Mouse (Mus musculus) embryonic stem cell, embryonic (primary cell): Measurements from ENCODE around the gene Muc20.

Experiments used
- CTCF ChIA-PET, 4 experiments: fragments of 300-600 bp in 2 of 4; fragments of 350-600 bp in 2 of 4; sonication (Branson Sonifier 250); formaldehyde crosslinking; loops; one replicate each; lab custom pipeline; 2022; ENCODE audit warnings: inconsistent platforms in 2 of 4; lab: Charles Lee
- POLR2A ChIA-PET, 4 experiments: fragments of 300-600 bp in 2 of 4; fragments of 350-600 bp in 2 of 4; sonication (Branson Sonifier 250); formaldehyde crosslinking; loops; one replicate each; lab custom pipeline; 2022; ENCODE audit warnings: antibody characterized with exemption in 4 of 4, inconsistent platforms in 1 of 4; lab: Charles Lee

Muc20 gene

DNA sequence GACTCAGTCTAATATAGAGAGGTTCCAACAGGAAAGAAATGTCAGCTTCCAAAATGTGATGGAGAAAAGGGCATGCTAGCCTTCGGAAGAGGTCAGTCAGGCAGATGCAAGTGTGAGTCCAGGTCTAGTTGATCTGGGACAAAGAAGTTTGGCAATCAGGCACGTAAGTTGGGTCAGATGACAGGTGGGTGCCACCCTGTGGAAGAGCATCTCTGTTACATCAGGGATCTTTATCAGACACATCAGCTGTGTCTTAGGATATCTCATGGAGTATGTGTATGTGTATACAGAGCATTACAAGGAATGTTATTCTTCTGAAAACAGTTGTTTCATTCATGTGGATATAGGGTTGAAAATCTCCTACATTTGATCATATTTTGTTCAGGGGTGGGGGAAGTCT, 32.7 kb downstream of the Muc20 start:
- POLR2A ChIA-PET = interaction anchor here in 3 of 4 experiments (1.2 to 1.9 kb wide), 3 partner anchors 24 to 292 kb away, joined by 3 to 10 read pairs (median 3); partner anchors contain the start of genes Iqcg (in 2 of the 3) and Rpl35a (in 2 of the 3)
- CTCF ChIA-PET = interaction anchor here in 1 of 4 experiments (1.6 kb wide), 1 partner anchor 49 kb away, joined by 4 read pairs; no protein-coding TSS in a partner anchor

- ChIA-PET CTCF (no interaction called here), POLR2A (interaction anchor here in 1 of 4 experiments (0.7 kb wide), 1 partner anchor 71 kb away, joined by 3 read pairs; no protein-coding TSS in a partner anchor)
These were observed 46.8 kb downstream of the Muc20 start for GRCm38 (mm10) chr16:32750242-32751127.

DNA sequence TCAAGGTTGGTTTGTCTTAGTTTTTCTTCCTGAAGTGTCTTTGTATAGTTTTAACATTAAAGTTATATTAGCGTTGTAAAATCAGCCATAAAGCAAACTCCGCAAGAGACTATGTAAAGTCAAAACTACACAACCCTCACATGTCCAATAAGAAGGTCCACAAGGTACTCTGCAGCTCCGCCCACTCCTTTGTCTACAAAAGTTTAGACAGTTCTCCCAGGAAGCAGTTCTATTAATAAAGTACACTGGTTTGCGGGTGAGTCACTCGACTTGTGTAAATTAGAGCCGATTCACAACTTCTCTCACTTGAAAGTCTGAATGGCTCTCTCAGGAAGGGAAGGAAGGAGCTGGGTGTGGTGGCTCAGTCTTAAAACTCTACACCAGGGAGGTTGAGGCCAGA, 51.4 kb downstream of the Muc20 start:
- CTCF ChIA-PET = no interaction called here

DNA sequence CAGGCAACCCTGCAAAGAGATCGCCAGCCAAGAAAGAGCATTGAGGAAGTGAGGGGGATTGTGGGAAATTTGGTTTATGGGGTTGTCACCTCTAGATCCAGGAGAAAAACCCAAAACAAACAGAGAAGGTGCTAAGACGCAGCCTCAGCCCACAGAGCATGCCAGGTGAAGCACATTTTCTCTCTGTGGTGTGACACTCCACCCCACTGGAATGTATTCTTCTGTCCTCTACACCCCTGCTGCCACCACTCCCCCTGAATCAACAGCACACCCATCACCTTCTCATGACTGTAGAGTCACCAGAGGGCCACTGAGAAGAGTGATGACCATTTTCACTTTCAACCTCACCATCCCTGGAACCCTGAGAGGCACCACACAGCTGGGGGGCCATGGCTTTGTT, 54.5 kb downstream of the Muc20 start:
- POLR2A ChIA-PET = interaction anchor here in 2 of 4 experiments (1.9 to 4.4 kb wide), 2 partner anchors 11 to 314 kb away, joined by 7 to 17 read pairs; partner anchors contain the start of genes Iqcg (in 1 of the 2) and Rpl35a (in 1 of the 2)
- CTCF ChIA-PET = interaction anchor here in 1 of 4 experiments (0.5 to 0.7 kb wide), 2 partner anchors 32 to 45 kb away, joined by 3 read pairs; no protein-coding TSS in a partner anchor

More for the DNA sequence above, 51.4 kb downstream of the Muc20 start:
- POLR2A ChIA-PET = no interaction called here

DNA sequence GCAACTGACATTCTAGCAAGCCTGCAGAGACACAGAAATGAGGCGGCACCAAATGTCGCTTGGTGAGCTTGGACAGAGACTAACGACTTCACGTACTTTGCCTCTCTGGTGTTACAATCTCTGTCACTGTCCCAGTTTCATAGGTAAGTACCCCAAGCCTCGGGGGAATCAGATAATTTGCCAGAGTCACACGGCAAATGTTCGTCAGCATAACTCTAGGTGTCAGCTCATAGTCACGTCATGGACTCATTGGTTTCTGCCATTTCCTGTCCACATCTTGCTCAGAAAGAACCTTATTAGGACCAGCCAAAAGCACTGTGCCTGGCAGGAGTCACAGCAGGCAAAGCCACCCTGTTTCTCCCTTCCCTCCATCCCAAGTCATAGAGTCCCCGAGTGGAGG, 55.9 kb downstream of the Muc20 start:
- POLR2A ChIA-PET = interaction anchor here in 3 of 4 experiments (0.6 to 4.4 kb wide), 9 partner anchors 9 to 315 kb away, joined by 3 to 17 read pairs (median 4); partner anchors contain the start of genes Iqcg (in 1 of the 3) and Rpl35a (in 1 of the 3)
- CTCF ChIA-PET = interaction anchor here in 2 of 4 experiments (1.0 to 1.3 kb wide), 3 partner anchors 10 to 282 kb away, joined by 3 to 5 read pairs (median 3); no protein-coding TSS in a partner anchor

- CTCF ChIA-PET = interaction anchor here in 2 of 4 experiments (1.1 to 1.3 kb wide), 2 partner anchors 8 to 35 kb away, joined by 3 read pairs; no protein-coding TSS in a partner anchor
- POLR2A ChIA-PET = interaction anchor here in 3 of 4 experiments (0.5 to 4.4 kb wide), 10 partner anchors 8 to 316 kb away, joined by 3 to 17 read pairs (median 4); partner anchors contain the start of genes Iqcg (in 1 of the 3) and Rpl35a (in 1 of the 3)
These were observed 57.1 kb downstream of the Muc20 start for GRCm38 (mm10) chr16:32740003-32740663.

- POLR2A ChIA-PET = interaction anchor here in 1 of 4 experiments (0.6 kb wide), 1 partner anchor 75 kb away, joined by 3 read pairs; no protein-coding TSS in a partner anchor
These were observed 61.2 kb downstream of the Muc20 start for GRCm38 (mm10) chr16:32736022-32736421.

DNA sequence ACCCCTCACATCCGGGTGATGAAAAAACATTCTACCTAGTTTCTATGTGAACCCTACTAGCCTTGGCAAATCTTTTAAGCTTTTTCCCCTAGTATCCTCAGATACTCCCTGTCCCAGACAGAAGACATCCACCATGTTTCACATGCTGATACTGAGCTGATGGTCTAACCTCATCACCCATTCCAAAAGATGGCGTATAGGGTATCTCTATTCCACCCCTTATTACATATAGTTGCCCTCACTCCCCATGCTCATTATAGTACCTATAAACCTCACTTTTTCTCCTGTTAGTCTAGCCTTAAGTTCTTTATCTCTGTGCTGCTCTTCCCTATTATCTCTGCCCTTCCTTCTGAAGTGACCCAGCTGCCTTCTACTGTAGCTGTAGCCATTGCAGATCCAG, 61.6 kb downstream of the Muc20 start, which contains the start of gene Muc4:
Gene Muc4, plus strand, starts transcription at position 301 of the 400 bp plus-strand sequence.
- ChIA-PET CTCF (no interaction called here), POLR2A (no interaction called here)

More at GRCm38 (mm10) chr16:32736022-32736421, 61.2 kb downstream of the Muc20 start:
- CTCF ChIA-PET = interaction anchor here in 1 of 4 experiments (0.6 kb wide), 1 partner anchor 39 kb away, joined by 4 read pairs; no protein-coding TSS in a partner anchor

- CTCF ChIA-PET = interaction anchor here in 2 of 4 experiments (0.6 to 3.8 kb wide), 4 partner anchors 18 to 291 kb away, joined by 3 to 15 read pairs (median 6); no protein-coding TSS in a partner anchor
- POLR2A ChIA-PET = interaction anchor here in 2 of 4 experiments (0.8 to 2.6 kb wide), 6 partner anchors 9 to 323 kb away, joined by 3 to 17 read pairs (median 3); partner anchors contain the start of genes Iqcg (in 1 of the 2) and Rpl35a (in 1 of the 2)
These were observed 64.0 kb downstream of the Muc20 start for GRCm38 (mm10) chr16:32733213-32733612.

DNA sequence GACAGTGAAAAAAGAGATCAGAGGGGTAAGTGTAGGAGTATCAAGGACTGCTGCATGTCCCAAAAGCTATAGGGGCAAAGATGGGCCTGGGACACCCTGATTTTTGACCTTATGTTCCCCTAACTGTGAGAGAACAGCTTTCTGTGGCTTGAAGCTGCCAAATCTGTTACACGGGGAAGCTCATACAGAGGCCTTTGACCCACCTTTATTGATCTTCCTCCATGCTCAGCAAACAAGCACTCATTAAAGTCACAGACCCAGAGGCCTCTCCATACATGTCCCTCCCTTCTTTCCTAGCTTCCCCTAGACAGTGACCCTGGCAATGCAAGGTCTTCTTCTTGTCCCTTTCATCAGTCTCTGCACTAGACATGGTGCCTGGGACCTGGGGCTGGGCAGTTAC, 68.5 kb downstream of the Muc20 start:
- POLR2A ChIA-PET = interaction anchor here in 1 of 4 experiments (0.6 kb wide), 1 partner anchor 318 kb away, joined by 10 read pairs; no protein-coding TSS in a partner anchor
- CTCF ChIA-PET = interaction anchor here in 2 of 4 experiments (0.5 to 1.6 kb wide), 2 partner anchors 13 to 23 kb away, joined by 5 read pairs; no protein-coding TSS in a partner anchor

GRCm38 (mm10) chr16:32728240-32728639, 69.0 kb downstream of the Muc20 start:
- CTCF ChIA-PET = interaction anchor here in 3 of 4 experiments (0.5 to 1.6 kb wide), 4 partner anchors 13 to 44 kb away, joined by 3 to 5 read pairs (median 4); no protein-coding TSS in a partner anchor
- POLR2A ChIA-PET = interaction anchor here in 1 of 4 experiments (0.6 kb wide), 1 partner anchor 318 kb away, joined by 10 read pairs; no protein-coding TSS in a partner anchor
